Mouse (Mus musculus): Measurements from ENCODE around the gene Igf2r. TPM values are rescaled to one million over a fixed set of nuclear protein-coding genes. Genes with fewer than 3 reads are reported as not detected.

Gene Igf2r
- polyA plus RNA-seq, 1 experiment from 2014 or later, result 18.7 TPM

GRCm38 (mm10) chr17:12702901-12703300, 66.6 kb downstream of the Igf2r start:
- DNase-seq (ENCODE audit: low spot score) (no peak), ATAC-seq (ENCODE audit: low FRiP score) (no peak)
- peaks cover 18% of the 10 kb centered on the region for H3K36me3 ChIP-seq (ENCODE audit: control insufficient read depth, insufficient read depth, low read length)
- no peak overlapping the region for H3K27ac ChIP-seq (ENCODE audit: low read depth, low read length)
- H3K9ac ChIP-seq (ENCODE audit: low read depth, low read length), result no peak overlapping the region
- H3K4me2 ChIP-seq (replicated peaks; ENCODE audit: low read depth, low read length), result no peak overlapping the region
- no peaks in the 10 kb centered on the region for H3K4me1 ChIP-seq (replicated peaks; ENCODE audit: control insufficient read depth, insufficient read depth, low read length)
- H3K4me3 ChIP-seq (ENCODE audit: low read depth, low read length), result no peak overlapping the region
- H3K27me3 ChIP-seq (ENCODE audit: control insufficient read depth, insufficient read depth, low read length), result no peaks in the 10 kb centered on the region
- no peaks in the 10 kb centered on the region for H3K9me3 ChIP-seq (ENCODE audit: control insufficient read depth, low read length)
- WGBS, result 88% methylated on average over 5 of the region's 5 CpGs

- Histone ChIP-seq H3K27ac (ENCODE audit: low read depth, low read length) (no peak overlapping the region), H3K4me2 (replicated peaks; ENCODE audit: low read depth, low read length) (no peak overlapping the region), H3K27me3 (ENCODE audit: control insufficient read depth, insufficient read depth, low read length) (no peaks in the 10 kb centered on the region), H3K9me3 (ENCODE audit: control insufficient read depth, low read length) (no peaks in the 10 kb centered on the region), H3K4me1 (replicated peaks; ENCODE audit: control insufficient read depth, insufficient read depth, low read length) (no peaks in the 10 kb centered on the region), H3K9ac (ENCODE audit: low read depth, low read length) (no peak overlapping the region), H3K4me3 (ENCODE audit: low read depth, low read length) (no peak overlapping the region), H3K36me3 (ENCODE audit: control insufficient read depth, insufficient read depth, low read length) (peaks cover 26% of the 10 kb centered on the region)
- 91% methylated on average over 6 of the region's 6 CpGs for WGBS
- ATAC-seq (ENCODE audit: low FRiP score) (no peak), DNase-seq (ENCODE audit: low spot score) (no peak)
Observed at GRCm38 (mm10) chr17:12700373-12700772, 69.1 kb downstream of the Igf2r start.

DNA sequence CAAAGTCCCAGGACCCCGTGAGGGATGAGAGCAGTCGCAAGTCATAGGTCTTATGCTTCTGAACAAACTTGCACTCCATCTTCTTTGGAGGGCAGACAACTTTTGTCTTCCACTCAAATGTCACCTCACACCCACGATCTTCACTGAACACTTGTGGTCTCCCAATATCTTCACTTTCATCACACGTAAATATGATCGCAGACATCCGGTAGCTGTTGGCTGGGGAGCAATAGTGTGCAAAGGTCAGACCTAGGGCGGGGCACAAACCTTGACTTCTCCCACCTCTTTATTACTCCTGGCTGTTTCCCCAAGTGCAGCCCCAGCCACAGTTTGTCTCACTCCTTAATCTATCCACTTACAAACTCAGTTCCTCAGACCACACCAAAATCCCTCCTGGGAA, 77.6 kb downstream of the Igf2r start:
- Histone ChIP-seq H3K4me3 (ENCODE audit: low read depth, low read length) (no peak overlapping the region), H3K27ac (ENCODE audit: low read depth, low read length) (no peak overlapping the region), H3K36me3 (ENCODE audit: control insufficient read depth, insufficient read depth, low read length) (0 out of 2 replicates have a peak, but pooled peaks cover 12% of the 10 kb centered on the region), H3K9me3 (ENCODE audit: control insufficient read depth, low read length) (no peaks in the 10 kb centered on the region), H3K9ac (ENCODE audit: low read depth, low read length) (no peak overlapping the region), H3K4me1 (replicated peaks; ENCODE audit: control insufficient read depth, insufficient read depth, low read length) (no peaks in the 10 kb centered on the region), H3K27me3 (ENCODE audit: control insufficient read depth, insufficient read depth, low read length) (no peaks in the 10 kb centered on the region), H3K4me2 (replicated peaks; ENCODE audit: low read depth, low read length) (no peak overlapping the region)
- WGBS, result 93% methylated on average over 7 of the region's 7 CpGs
- ATAC-seq (ENCODE audit: low FRiP score) (no peak), DNase-seq (ENCODE audit: low spot score) (no peak)

GRCm38 (mm10) chr17:12689537-12689936, 79.9 kb downstream of the Igf2r start:
- no peaks in the 10 kb centered on the region for H3K4me1 ChIP-seq (replicated peaks; ENCODE audit: control insufficient read depth, insufficient read depth, low read length)
- no peak overlapping the region for H3K9ac ChIP-seq (ENCODE audit: low read depth, low read length)
- ATAC-seq (ENCODE audit: low FRiP score) (no peak), DNase-seq (ENCODE audit: low spot score) (peak; percentile 38)
- no peaks in the 10 kb centered on the region for H3K27me3 ChIP-seq (ENCODE audit: control insufficient read depth, insufficient read depth, low read length)
- H3K9me3 ChIP-seq (ENCODE audit: control insufficient read depth, low read length), result no peaks in the 10 kb centered on the region
- H3K36me3 ChIP-seq (ENCODE audit: control insufficient read depth, insufficient read depth, low read length), result 0 out of 2 replicates have a peak, but pooled peaks cover 8% of the 10 kb centered on the region
- H3K4me2 ChIP-seq (replicated peaks; ENCODE audit: low read depth, low read length), result no peak overlapping the region
- no peak overlapping the region for H3K27ac ChIP-seq (ENCODE audit: low read depth, low read length)
- WGBS, result 84% methylated on average over 3 of the region's 3 CpGs
- no peak overlapping the region for H3K4me3 ChIP-seq (ENCODE audit: low read depth, low read length)

DNA sequence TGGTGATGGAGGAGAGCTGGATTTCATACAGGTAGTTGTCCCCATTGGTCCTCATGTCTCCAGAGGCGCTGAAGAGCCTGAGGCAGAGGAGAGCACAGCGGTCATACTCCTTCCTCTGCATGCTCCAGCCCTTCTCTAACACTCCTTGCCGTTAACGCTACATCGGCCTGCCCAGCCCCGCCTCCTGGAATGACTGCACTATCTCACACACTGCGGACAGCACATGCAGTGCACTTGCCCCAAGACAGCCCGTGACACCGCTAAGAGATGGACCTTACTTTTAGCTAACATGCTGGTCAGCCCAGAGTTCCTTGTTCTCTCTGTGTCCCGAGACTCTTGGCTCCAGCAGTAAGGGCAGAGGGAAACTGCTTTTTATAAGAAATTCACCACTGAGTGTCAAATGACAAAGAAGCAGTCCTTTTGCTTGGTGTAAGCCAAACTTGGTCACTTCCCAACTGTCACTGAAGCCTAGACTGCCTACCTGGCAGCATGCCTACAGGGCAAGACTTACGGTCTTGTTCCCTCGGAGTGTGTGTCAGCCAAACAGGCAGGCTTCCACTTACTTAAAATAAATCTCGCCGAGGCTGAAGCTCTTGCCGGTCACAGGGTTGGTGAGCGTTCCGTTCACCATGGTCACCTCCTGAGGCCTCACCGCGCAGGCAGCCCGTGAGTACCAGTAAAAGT, 80.9 kb downstream of the Igf2r start:
- Histone ChIP-seq H3K4me2 (replicated peaks; ENCODE audit: low read depth, low read length) (no peak overlapping the region), H3K36me3 (ENCODE audit: control insufficient read depth, insufficient read depth, low read length) (0 out of 2 replicates have a peak, but pooled peaks cover 8% of the 10 kb centered on the region), H3K4me1 (replicated peaks; ENCODE audit: control insufficient read depth, insufficient read depth, low read length) (no peaks in the 10 kb centered on the region), H3K9me3 (ENCODE audit: control insufficient read depth, low read length) (no peaks in the 10 kb centered on the region), H3K9ac (ENCODE audit: low read depth, low read length) (no peak overlapping the region), H3K27me3 (ENCODE audit: control insufficient read depth, insufficient read depth, low read length) (no peaks in the 10 kb centered on the region), H3K27ac (ENCODE audit: low read depth, low read length) (no peak overlapping the region), H3K4me3 (ENCODE audit: low read depth, low read length) (no peak overlapping the region)
- DNase-seq (ENCODE audit: low spot score) (no peak), ATAC-seq (ENCODE audit: low FRiP score) (no peak)
- WGBS, result 96% methylated on average over 20 of the region's 20 CpGs

- no peak for ATAC-seq (ENCODE audit: low FRiP score)
- no peak for DNase-seq (ENCODE audit: low spot score)
- Histone ChIP-seq H3K9ac (ENCODE audit: low read depth, low read length) (no peak overlapping the region), H3K27ac (ENCODE audit: low read depth, low read length) (no peak overlapping the region), H3K27me3 (ENCODE audit: control insufficient read depth, insufficient read depth, low read length) (no peaks in the 10 kb centered on the region), H3K9me3 (ENCODE audit: control insufficient read depth, low read length) (no peaks in the 10 kb centered on the region), H3K36me3 (ENCODE audit: control insufficient read depth, insufficient read depth, low read length) (0 out of 2 replicates have a peak, but pooled peaks cover 8% of the 10 kb centered on the region), H3K4me1 (replicated peaks; ENCODE audit: control insufficient read depth, insufficient read depth, low read length) (no peaks in the 10 kb centered on the region), H3K4me2 (replicated peaks; ENCODE audit: low read depth, low read length) (no peak overlapping the region), H3K4me3 (ENCODE audit: low read depth, low read length) (no peak overlapping the region)
- WGBS, result 88% methylated on average over 7 of the region's 7 CpGs
Observed at GRCm38 (mm10) chr17:12684928-12685624, 84.4 kb downstream of the Igf2r start.

DNA sequence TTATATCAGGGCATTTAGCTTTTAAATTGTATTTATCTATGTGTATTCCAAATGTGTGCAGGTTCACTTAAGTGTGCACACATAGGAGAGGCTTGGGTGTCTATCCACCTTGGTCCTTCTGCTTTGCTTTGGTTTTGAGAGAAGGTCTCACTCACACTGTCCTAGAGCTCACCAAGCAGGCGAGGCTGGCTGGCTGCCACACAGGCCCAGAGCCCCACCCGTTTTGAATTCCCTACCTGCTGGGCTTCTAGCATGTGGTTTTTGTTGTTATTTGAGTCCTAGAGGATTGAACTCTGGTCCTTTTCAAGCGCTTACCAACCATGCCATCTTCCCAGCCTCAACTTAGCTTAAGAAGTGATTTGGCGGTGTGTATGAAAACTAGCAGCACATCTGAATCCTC, 85.1 kb downstream of the Igf2r start:
- Histone ChIP-seq H3K9ac (ENCODE audit: low read depth, low read length) (no peak overlapping the region), H3K4me2 (replicated peaks; ENCODE audit: low read depth, low read length) (no peak overlapping the region), H3K27me3 (ENCODE audit: control insufficient read depth, insufficient read depth, low read length) (no peaks in the 10 kb centered on the region), H3K9me3 (ENCODE audit: control insufficient read depth, low read length) (no peaks in the 10 kb centered on the region), H3K4me3 (ENCODE audit: low read depth, low read length) (no peak overlapping the region), H3K36me3 (ENCODE audit: control insufficient read depth, insufficient read depth, low read length) (0 out of 2 replicates have a peak, but pooled peaks cover 5% of the 10 kb centered on the region), H3K27ac (ENCODE audit: low read depth, low read length) (no peak overlapping the region), H3K4me1 (replicated peaks; ENCODE audit: control insufficient read depth, insufficient read depth, low read length) (no peaks in the 10 kb centered on the region)
- ATAC-seq (ENCODE audit: low FRiP score) (no peak), DNase-seq (ENCODE audit: low spot score) (no peak)
- WGBS, result 84% methylated on average over 4 of the region's 4 CpGs

DNA sequence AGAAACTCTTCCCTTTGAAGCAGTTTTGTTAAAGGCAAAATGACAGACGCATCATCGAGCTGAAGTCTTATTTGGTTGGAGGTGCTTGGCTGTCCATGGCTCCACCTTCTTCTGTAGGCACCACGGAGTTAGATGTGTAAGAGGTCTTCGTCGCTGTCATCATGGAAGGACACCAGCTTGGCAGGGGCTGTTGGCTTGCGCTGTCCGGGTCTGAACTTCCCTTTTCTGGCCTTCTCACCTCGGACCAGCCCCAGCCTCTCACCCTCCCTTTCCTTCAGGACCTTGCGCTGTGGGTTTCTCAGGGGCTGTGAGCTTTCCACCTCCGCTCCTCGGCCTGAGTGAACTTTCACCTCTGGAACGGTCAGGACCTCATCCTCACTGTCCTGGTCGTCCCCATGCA, 85.9 kb downstream of the Igf2r start:
- WGBS, result 93% methylated on average over 13 of the region's 13 CpGs
- H3K36me3 ChIP-seq (ENCODE audit: control insufficient read depth, insufficient read depth, low read length), result 0 out of 2 replicates have a peak, but pooled peaks cover 3% of the 10 kb centered on the region

GRCm38 (mm10) chr17:12678261-12678660, 91.2 kb downstream of the Igf2r start:
- DNase-seq (ENCODE audit: low spot score), result no peak
- Histone ChIP-seq H3K27ac (ENCODE audit: low read depth, low read length) (no peak overlapping the region), H3K4me3 (ENCODE audit: low read depth, low read length) (no peak overlapping the region), H3K4me1 (replicated peaks; ENCODE audit: control insufficient read depth, insufficient read depth, low read length) (no peaks in the 10 kb centered on the region), H3K4me2 (replicated peaks; ENCODE audit: low read depth, low read length) (no peak overlapping the region), H3K9ac (ENCODE audit: low read depth, low read length) (no peak overlapping the region), H3K36me3 (ENCODE audit: control insufficient read depth, insufficient read depth, low read length) (no peaks in the 10 kb centered on the region), H3K27me3 (ENCODE audit: control insufficient read depth, insufficient read depth, low read length) (no peaks in the 10 kb centered on the region), H3K9me3 (ENCODE audit: control insufficient read depth, low read length) (no peaks in the 10 kb centered on the region)
- ATAC-seq (ENCODE audit: low FRiP score), result no peak

More for the DNA sequence above, 85.9 kb downstream of the Igf2r start:
- no peak overlapping the region for H3K4me3 ChIP-seq (ENCODE audit: low read depth, low read length)
- DNase-seq (ENCODE audit: low spot score), result no peak
- no peaks in the 10 kb centered on the region for H3K9me3 ChIP-seq (ENCODE audit: control insufficient read depth, low read length)
- no peak overlapping the region for H3K27ac ChIP-seq (ENCODE audit: low read depth, low read length)
- no peaks in the 10 kb centered on the region for H3K27me3 ChIP-seq (ENCODE audit: control insufficient read depth, insufficient read depth, low read length)
- H3K4me2 ChIP-seq (replicated peaks; ENCODE audit: low read depth, low read length), result no peak overlapping the region
- no peaks in the 10 kb centered on the region for H3K4me1 ChIP-seq (replicated peaks; ENCODE audit: control insufficient read depth, insufficient read depth, low read length)
- H3K9ac ChIP-seq (ENCODE audit: low read depth, low read length), result no peak overlapping the region
- ATAC-seq (ENCODE audit: low FRiP score), result no peak

Data from hindbrain, embryonic 11.5 days (tissue).